Mouse (Mus musculus): ENCODE measurements around the gene Plxnd1.

DNA sequence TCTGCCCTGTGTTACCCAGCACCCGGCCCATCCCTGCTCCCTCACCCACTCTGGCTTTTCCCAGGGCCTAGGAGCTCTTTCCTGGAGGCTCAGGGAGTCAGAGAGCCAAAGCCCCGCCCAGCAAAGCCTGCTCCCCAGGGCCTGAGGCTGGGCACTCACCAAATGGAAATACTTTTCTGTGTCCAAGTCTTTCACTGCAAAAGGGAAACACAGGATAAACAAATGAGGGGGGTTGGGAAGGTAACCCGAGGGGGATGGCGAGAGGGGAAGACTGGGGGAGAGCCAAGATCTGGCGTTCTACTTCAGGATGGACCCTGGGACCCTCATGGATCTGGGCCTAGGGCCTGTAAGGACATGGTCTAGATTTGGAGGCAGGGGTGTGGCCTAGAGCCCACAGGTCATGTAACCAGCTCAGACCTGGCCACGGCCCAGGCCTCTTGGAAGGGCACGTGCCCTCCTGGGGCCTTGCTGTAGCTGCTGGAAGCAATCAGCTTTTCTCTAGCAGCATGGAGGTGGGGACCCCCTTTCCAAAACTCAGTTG, 35.6 kb downstream of the Plxnd1 start:
- TF ChIP-seq POLR2A (IDR thresholded peaks at IDR 0.05; ENCODE audit: extremely low read depth, insufficient read depth, low read length): no peak
- no peak for TF ChIP-seq CTCF (IDR thresholded peaks at IDR 0.05; ENCODE audit: extremely low read depth, insufficient read depth, low read length)

Data from cortical plate, adult 2 months (tissue).